15 mouse cellular contexts compared by ENCODE assay signal in the genomic region with DNA sequence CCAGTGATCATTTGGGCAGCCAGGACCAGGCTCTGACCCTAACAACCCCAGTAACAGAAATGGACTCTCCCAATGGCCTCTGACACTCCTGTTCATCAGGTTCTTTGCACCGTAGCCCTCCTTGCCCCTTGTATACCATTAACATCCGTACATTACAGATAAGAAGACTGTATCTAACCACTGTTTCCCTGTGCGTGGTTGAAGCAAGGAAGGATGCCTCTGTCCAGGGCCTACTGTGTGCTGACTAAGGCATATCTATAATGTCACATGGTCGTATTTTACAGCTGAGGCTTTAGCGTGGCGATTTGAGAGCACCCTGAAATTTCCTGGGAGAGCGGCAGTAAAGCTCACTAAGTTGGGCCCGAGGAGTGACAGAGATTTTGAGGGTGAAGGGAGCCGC. TPM values are rescaled to one million over a fixed set of nuclear protein-coding genes. Genes with fewer than 3 reads are reported as not detected.
DNase-seq lines count a peak whose midpoint lies in the region; ATAC-seq and TF ChIP-seq lines count a peak whose summit lies in the region.
"Had no signal": no experiment of that assay in that cellular context is flagged by ENCODE, and none has a peak within 500 bp of the region (broad histone marks: within the 10 kb centered on the region; RNA-seq: fewer than 3 reads in every experiment).

No protein-coding gene starts in this region.

- no peak for TF ChIP-seq POLR2A in heart, adult 2 months (IDR thresholded peaks at IDR 0.05; ENCODE audit: insufficient read depth, low read depth, low read length)

- DNase-seq in heart, adult 2 months = no peak
- DNase-seq in heart, adult 9 months (ENCODE audit: low spot score in 2 of 2) = no peak
- no peak for DNase-seq in hindbrain, embryonic 14.5 days (ENCODE audit: low spot score)
- DNase-seq in liver, embryonic 14.5 days (ENCODE audit: low read depth in 3 of 3, low spot score in 3 of 3) = no peak
- no peak for DNase-seq in frontal cortex, postnatal 25 days (ENCODE audit: low spot score in 2 of 2)
- DNase-seq: cerebellum, adult 18-20 months; gastrocnemius, postnatal 14 days; layer of hippocampus, postnatal 36 days; right cerebral cortex, postnatal 25 days; thymus, adult 2 months had no signal

- no peak overlapping the region for H3K4me2 ChIP-seq in hindbrain, embryonic 12.5 days (replicated peaks)
- no peak overlapping the region for H3K4me2 ChIP-seq in hindbrain, embryonic 14.5 days (replicated peaks)
- no peak overlapping the region for H3K4me2 ChIP-seq in liver, embryonic 14.5 days (ENCODE audit: low read depth)

- H3K4me3 ChIP-seq in heart, adult 2 months = no peak overlapping the region
- H3K4me3 ChIP-seq in hindbrain, embryonic 12.5 days = no peak overlapping the region
- H3K4me3 ChIP-seq in hindbrain, embryonic 14.5 days (replicated peaks; ENCODE audit: low read length) = no peak overlapping the region
- H3K4me3 ChIP-seq in megakaryocyte, embryonic 14.5 days (replicated peaks) = peak overlapping the region; percentile 65
- no peak overlapping the region for H3K4me3 ChIP-seq in liver, embryonic 14.5 days (ENCODE audit: insufficient read depth in 1 of 2, low read depth in 2 of 2, low read length in 2 of 2)
- H3K4me3 ChIP-seq: myocyte had no signal

- no peaks in the 10 kb centered on the region for H3K36me3 ChIP-seq in heart, adult 2 months (ENCODE audit: control insufficient read depth, insufficient read depth, low read length)
- no peaks in the 10 kb centered on the region for H3K36me3 ChIP-seq in hindbrain, embryonic 12.5 days
- no peaks in the 10 kb centered on the region for H3K36me3 ChIP-seq in hindbrain, embryonic 14.5 days (replicated peaks; ENCODE audit: control insufficient read depth, insufficient read depth)
- H3K36me3 ChIP-seq in megakaryocyte, embryonic 14.5 days (replicated peaks; ENCODE audit: low read length) = peaks cover 2% of the 10 kb centered on the region
- no peaks in the 10 kb centered on the region for H3K36me3 ChIP-seq in liver, embryonic 14.5 days (replicated peaks; ENCODE audit: control insufficient read depth, insufficient read depth, low read depth)

- peak overlapping the region; percentile 61 for H3K27ac ChIP-seq in heart, adult 2 months
- 0 out of 2 replicates have a peak overlapping the region, but pooled peaks have one; percentile 18 for H3K27ac ChIP-seq in hindbrain, embryonic 12.5 days
- H3K27ac ChIP-seq in hindbrain, embryonic 14.5 days = no peak overlapping the region
- H3K27ac ChIP-seq in liver, embryonic 14.5 days = no peak overlapping the region

- H3K9me3 ChIP-seq in hindbrain, embryonic 12.5 days (replicated peaks) = no peaks in the 10 kb centered on the region
- H3K9me3 ChIP-seq in hindbrain, embryonic 14.5 days (ENCODE audit: control insufficient read depth, low read length) = no peaks in the 10 kb centered on the region
- H3K9me3 ChIP-seq in megakaryocyte, embryonic 14.5 days = peaks cover 21% of the 10 kb centered on the region
- no peaks in the 10 kb centered on the region for H3K9me3 ChIP-seq in liver, embryonic 14.5 days (ENCODE audit: control insufficient read depth, low read length)

- TF ChIP-seq EP300 in heart, adult 2 months (IDR thresholded peaks at IDR 0.05; ENCODE audit: insufficient read depth, low read depth, low read length) = no peak
- TF ChIP-seq EP300 in liver, embryonic 14.5 days (IDR thresholded peaks at IDR 0.05; ENCODE audit: low read depth) = no peak

- ATAC-seq in hindbrain, embryonic 12.5 days (ENCODE audit: low FRiP score) = no peak
- ATAC-seq in hindbrain, embryonic 14.5 days (ENCODE audit: low FRiP score) = no peak
- no peak for ATAC-seq in megakaryocyte, adult 5-6 weeks (ENCODE audit: poor library complexity, severe bottlenecking)
- ATAC-seq in liver, embryonic 14.5 days (ENCODE audit: insufficient read depth) = 0 out of 2 replicates have a peak, but pooled peaks have one; percentile 46
- ATAC-seq: forebrain, embryonic 16.5 days had no signal

- 51% methylated on average over 9 of the region's 9 CpGs for WGBS in heart, adult 2 months
- 68% methylated on average over 9 of the region's 9 CpGs for WGBS in hindbrain, embryonic 12.5 days
- WGBS in hindbrain, embryonic 14.5 days = 74% methylated on average over 9 of the region's 9 CpGs
- 15% methylated on average over 9 of the region's 9 CpGs for WGBS in liver, embryonic 14.5 days (ENCODE audit: insufficient replicate concordance)

- intact Hi-C loops in heart, adult 2 months (cut with DNase I) = no loop called here

- H3K9ac ChIP-seq in heart, adult 2 months (ENCODE audit: low read depth, low read length) = no peak overlapping the region
- H3K9ac ChIP-seq in hindbrain, embryonic 12.5 days = no peak overlapping the region
- no peak overlapping the region for H3K9ac ChIP-seq in hindbrain, embryonic 14.5 days
- H3K9ac ChIP-seq in liver, embryonic 14.5 days (replicated peaks) = no peak overlapping the region

- TF ChIP-seq CTCF in heart, adult 2 months (IDR thresholded peaks at IDR 0.05) = no peak
- no peak for TF ChIP-seq CTCF in liver, embryonic 14.5 days (IDR thresholded peaks at IDR 0.05; ENCODE audit: low read depth)

- H3K27me3 ChIP-seq in heart, adult 2 months (ENCODE audit: control insufficient read depth, insufficient read depth, low read length) = no peaks in the 10 kb centered on the region
- peaks cover 14% of the 10 kb centered on the region for H3K27me3 ChIP-seq in hindbrain, embryonic 12.5 days
- H3K27me3 ChIP-seq in hindbrain, embryonic 14.5 days (ENCODE audit: control insufficient read depth, insufficient read depth, low read length) = no peaks in the 10 kb centered on the region
- peaks cover 69% of the 10 kb centered on the region for H3K27me3 ChIP-seq in megakaryocyte, embryonic 14.5 days (replicated peaks)
- peaks cover 3% of the 10 kb centered on the region; the same call in 1 of the 2 replicates for H3K27me3 ChIP-seq in liver, embryonic 14.5 days (ENCODE audit: control insufficient read depth, insufficient read depth, low read length)

- peaks cover 15% of the 10 kb centered on the region for H3K4me1 ChIP-seq in heart, adult 2 months (ENCODE audit: control insufficient read depth, insufficient read depth, low read length)
- H3K4me1 ChIP-seq in hindbrain, embryonic 12.5 days = peaks cover 13% of the 10 kb centered on the region; the same call in 1 of the 2 replicates
- no peaks in the 10 kb centered on the region for H3K4me1 ChIP-seq in hindbrain, embryonic 14.5 days (replicated peaks; ENCODE audit: control insufficient read depth, insufficient read depth, low read length)
- H3K4me1 ChIP-seq in megakaryocyte, embryonic 14.5 days = peaks cover 51% of the 10 kb centered on the region
- H3K4me1 ChIP-seq in liver, embryonic 14.5 days (replicated peaks; ENCODE audit: control insufficient read depth in 2 of 2, insufficient read depth in 2 of 2, low read length in 1 of 2) = no peaks in the 10 kb centered on the region

- no peaks in the 10 kb centered on the region for H3K79me2 ChIP-seq in heart, adult 2 months (replicated peaks; ENCODE audit: control insufficient read depth, insufficient read depth, low read length)

RNA-seq across cellular contexts. Expression of gene Ralb, which starts 5.8 kb away (rescaled TPM):
- total RNA-seq in heart, adult 2 months (2021) = 10 to 100 TPM; 26.9 to 30.1 TPM
- polyA plus RNA-seq in heart, adult 2 months (2012; rRNA removed) = 23.1 and 29.1 TPM in 2 replicates
- 97.7 and 99.9 TPM in 2 replicates for polyA plus RNA-seq in hindbrain, embryonic 12.5 days (2016; fragmentation: Nextera tagmentation; extraction: Ambion mirVana)
- 57.5 and 62.5 TPM in 2 replicates for polyA plus RNA-seq in hindbrain, embryonic 14.5 days (2014; fragmentation: Nextera tagmentation; extraction: Ambion mirVana)
- 14.6 and 45.9 TPM in 2 replicates for polyA plus RNA-seq in megakaryocyte, embryonic 14.5 days (2012; ENCODE audit: insufficient read depth, low replicate concordance)
- total RNA-seq in megakaryocyte, adult 5-6 weeks (2015) = 33.8 and 33.9 TPM in 2 replicates
- 67.8 and 72.4 TPM in 2 replicates for total RNA-seq in megakaryocyte, adult 5-6 weeks (2017)
- polyA plus RNA-seq in liver, embryonic 14.5 days (2012; rRNA removed) = 8.7 and 11.6 TPM in 2 replicates
- 25.7 and 26.0 TPM in 2 replicates for polyA plus RNA-seq in liver, embryonic 14.5 days (2014; fragmentation: Nextera tagmentation; extraction: Ambion mirVana)

RNA-seq across cellular contexts. Expression of gene Tmem185b, which starts 15.6 kb away (rescaled TPM):
- total RNA-seq in heart, adult 2 months (2021) = 10 to 100 TPM; 14.8 to 15.8 TPM
- polyA plus RNA-seq in heart, adult 2 months (2012; rRNA removed) = 14.2 and 15.1 TPM in 2 replicates
- polyA plus RNA-seq in hindbrain, embryonic 12.5 days (2016; fragmentation: Nextera tagmentation; extraction: Ambion mirVana) = 19.9 and 21.9 TPM in 2 replicates
- polyA plus RNA-seq in hindbrain, embryonic 14.5 days (2014; fragmentation: Nextera tagmentation; extraction: Ambion mirVana) = 17.8 and 20.8 TPM in 2 replicates
- polyA plus RNA-seq in megakaryocyte, embryonic 14.5 days (2012; ENCODE audit: insufficient read depth, low replicate concordance) = 16.4 and 19.8 TPM in 2 replicates
- 24.9 and 25.0 TPM in 2 replicates for total RNA-seq in megakaryocyte, adult 5-6 weeks (2015)
- total RNA-seq in megakaryocyte, adult 5-6 weeks (2017) = 14.6 and 19.3 TPM in 2 replicates
- polyA plus RNA-seq in liver, embryonic 14.5 days (2012; rRNA removed) = 6.0 and 7.0 TPM in 2 replicates
- 5.9 and 8.2 TPM in 2 replicates for polyA plus RNA-seq in liver, embryonic 14.5 days (2014; fragmentation: Nextera tagmentation; extraction: Ambion mirVana)

Comparison
In these comparisons a context has a peak if more than half of its experiments do, and no peak if none do; other contexts are left out.
1. H3K27ac ChIP-seq: peak in heart, adult 2 months (single experiment) and hindbrain, embryonic 12.5 days (single experiment); none in hindbrain, embryonic 14.5 days (single experiment) and liver, embryonic 14.5 days (single experiment).